Mouse (Mus musculus) thymus, adult 2 months (tissue): Measurements from ENCODE around the gene Gm17545. TPM values are rescaled to one million over a fixed set of nuclear protein-coding genes. Genes with fewer than 3 reads are reported as not detected.
"Not testable (repeated sequence)": the region's sequence is repeated elsewhere in the genome, so short reads cannot be mapped to it uniquely, and the experiment has no call there.

ENCODE experiments used
- DNase-seq: peaks from one replicate; pipeline ENCODE4 v3.0.0; 2021
- H3K27ac ChIP-seq: fragments of 200-500 bp; 2 replicates; pipeline ENCODE4 v1.5.1; 2012; ENCODE audit warnings: low read length, control low read depth; ENCODE audit not compliant: control insufficient read depth, insufficient read depth
- H3K27me3 ChIP-seq: fragments of 200-500 bp; 2 replicates; pipeline ENCODE4 v1.6.1; 2012; ENCODE audit warnings: mild to moderate bottlenecking, low read length, moderate library complexity, mixed read lengths; ENCODE audit not compliant: control insufficient read depth, insufficient read depth
- H3K36me3 ChIP-seq: fragments of 200-500 bp; 2 replicates; pipeline ENCODE4 v1.6.1; 2012; ENCODE audit warnings: mild to moderate bottlenecking, low read length, moderate library complexity; ENCODE audit not compliant: control insufficient read depth, insufficient read depth
- H3K4me1 ChIP-seq: fragments of 200-500 bp; replicated peaks from 2 replicates; pipeline ENCODE4 v1.6.1; 2012; ENCODE audit warnings: low read length; ENCODE audit not compliant: control insufficient read depth, insufficient read depth
- H3K4me3 ChIP-seq: fragments of 200-500 bp; 2 replicates; pipeline ENCODE4 v1.5.1; 2012; ENCODE audit warnings: mild to moderate bottlenecking, low read length, control low read depth, moderate library complexity; ENCODE audit not compliant: control insufficient read depth, insufficient read depth
- CTCF ChIP-seq: fragments of 200-500 bp; IDR thresholded peaks from 2 replicates; pipeline ENCODE4 v1.5.1; 2012; ENCODE audit warnings: mild to moderate bottlenecking, control low read depth, low read length, moderate library complexity, borderline replicate concordance; ENCODE audit not compliant: control insufficient read depth, poor library complexity, insufficient read depth; ENCODE audit errors: extremely low read depth
- POLR2A ChIP-seq: fragments of 200-500 bp; IDR thresholded peaks from 2 replicates; pipeline ENCODE4 v1.6.1; 2012; ENCODE audit warnings: mild to moderate bottlenecking, low read length, control low read depth, moderate library complexity; ENCODE audit not compliant: control insufficient read depth, poor library complexity, insufficient read depth; ENCODE audit errors: extremely low read depth
- WGBS: fragments of 180-500 bp; shearing (Covaris S2); methylation state at CpG from one replicate; pipeline ENCODE4 v1.1.7; 2018; 5-methylcytosine and 5-hydroxymethylcytosine counted together
- polyA plus RNA-seq: library from polyadenylated mRNA; depleted of rRNA; stranded (reverse); fragments of >200 nt; gene quantifications from 2 replicates; pipeline ENCODE4 v1.2.3, GENCODE M21; 2012; rRNA removed

Gene Gm17545
- polyA plus RNA-seq, result not detected in 2 replicates

DNA sequence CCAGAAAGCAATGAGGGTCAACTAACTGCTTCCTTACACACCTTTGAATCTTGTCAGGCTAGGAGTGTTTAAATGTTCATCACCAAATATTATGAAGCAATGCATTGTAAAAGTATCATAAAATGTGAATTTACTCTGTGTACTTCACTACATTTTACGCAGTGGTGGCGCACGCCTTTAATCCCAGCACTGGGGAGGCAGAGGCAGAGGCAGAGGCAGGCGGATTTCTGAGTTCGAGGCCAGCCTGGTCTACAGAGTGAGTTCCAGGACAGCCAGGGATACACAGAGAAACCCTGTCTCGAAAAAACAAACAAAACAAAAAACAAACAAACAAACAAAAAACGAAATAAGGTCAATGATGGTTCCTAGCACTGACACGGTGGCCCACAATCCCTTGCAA, at the start of gene Gm17545:
TSS of gene Gm17545 (plus strand) at position 301 of the 400 bp plus-strand sequence.
- not testable (repeated sequence) for DNase-seq, H3K4me3 ChIP-seq, H3K27me3 ChIP-seq, H3K27ac ChIP-seq, H3K4me1 ChIP-seq
- 96% methylated on average over 8 of the region's 8 CpGs for whole genome bisulfite sequencing
- peaks cover 72% of the 10 kb centered on the region for H3K36me3 ChIP-seq

DNA sequence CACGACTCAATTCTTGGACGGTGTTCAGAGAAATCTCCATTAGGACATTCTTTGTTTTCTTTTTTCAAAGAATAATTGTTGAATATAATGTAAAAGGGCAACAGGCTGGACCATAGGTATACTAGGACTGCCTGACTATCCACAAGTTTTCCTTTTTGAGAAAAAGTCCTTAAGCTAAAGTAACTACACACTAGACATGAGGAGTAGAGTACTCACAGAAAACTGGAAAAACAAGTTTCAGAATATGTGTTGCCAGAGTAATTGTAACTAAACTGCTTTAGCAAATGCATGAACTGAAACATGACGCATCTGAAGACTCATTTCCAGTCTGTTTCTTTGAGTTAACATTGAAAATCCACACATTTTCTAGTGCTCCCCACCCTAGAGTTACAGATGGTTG, 48.7 kb upstream of the Gm17545 start:
- WGBS, result 89% methylated on average over 3 of the region's 3 CpGs
- Histone ChIP-seq H3K27me3 (no peaks in the 10 kb centered on the region), H3K27ac (no peak overlapping the region), H3K4me1 (no peaks in the 10 kb centered on the region), H3K36me3 (no peaks in the 10 kb centered on the region), H3K4me3 (no peak overlapping the region)
- no peak for DNase-seq
- TF ChIP-seq CTCF (no peak), POLR2A (no peak)

DNA sequence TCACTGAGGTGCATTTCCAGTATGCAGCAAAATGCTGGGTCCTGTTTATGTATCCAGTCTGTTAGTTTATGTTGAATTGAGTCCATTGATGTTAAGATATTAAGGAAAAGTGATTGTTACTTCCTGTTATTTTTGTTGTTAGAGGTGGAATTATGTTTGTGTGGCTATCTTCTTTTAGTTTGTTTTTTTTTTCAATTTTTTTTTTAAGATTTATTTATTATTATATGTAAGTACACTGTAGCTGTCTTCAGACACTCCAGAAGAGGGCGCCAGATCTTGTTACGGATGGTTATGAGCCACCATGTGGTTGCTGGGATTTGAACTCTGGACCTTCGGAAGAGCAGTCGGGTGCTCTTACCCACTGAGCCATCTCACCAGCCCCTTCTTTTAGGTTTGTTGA, 46.5 kb upstream of the Gm17545 start:
- not testable (repeated sequence) for H3K4me3 ChIP-seq
- WGBS, result 88% methylated on average over 4 of the region's 4 CpGs

DNA sequence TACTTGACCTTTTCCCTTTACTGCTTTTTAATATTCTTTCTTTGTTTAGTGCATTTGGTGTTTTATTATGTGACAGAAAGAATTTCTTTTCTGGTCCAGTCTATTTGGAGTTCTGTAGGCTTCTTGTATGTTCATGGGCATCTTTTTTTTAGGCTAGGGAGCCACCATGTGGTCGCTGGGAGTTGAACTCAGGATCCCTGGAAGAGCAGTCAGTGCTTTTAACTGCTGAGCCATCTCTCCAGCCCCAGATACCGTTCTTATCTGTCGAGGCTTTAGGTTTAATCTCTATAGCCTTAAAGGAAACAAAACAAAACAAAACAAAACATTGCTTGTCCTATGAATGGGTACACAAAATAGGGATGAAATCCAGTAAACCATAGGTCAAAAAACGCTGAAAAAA, 45.7 kb upstream of the Gm17545 start:
- not testable (repeated sequence) for H3K27me3 ChIP-seq, H3K36me3 ChIP-seq, H3K27ac ChIP-seq, H3K4me1 ChIP-seq, DNase-seq, H3K4me3 ChIP-seq
- whole genome bisulfite sequencing, result 41% methylated on average over 4 of the region's 4 CpGs

More for the DNA sequence above, 46.5 kb upstream of the Gm17545 start:
- not testable (repeated sequence) for H3K27ac ChIP-seq, H3K36me3 ChIP-seq, DNase-seq, H3K27me3 ChIP-seq, H3K4me1 ChIP-seq

- no peaks in the 10 kb centered on the region for H3K27me3 ChIP-seq
- WGBS, result 87% methylated on average over 7 of the region's 7 CpGs
- no peak overlapping the region for H3K27ac ChIP-seq
- TF ChIP-seq POLR2A, result no peak
- no peak for TF ChIP-seq CTCF
- no peak for DNase-seq
- H3K4me1 ChIP-seq, result peaks cover 3% of the 10 kb centered on the region
- H3K36me3 ChIP-seq, result no peaks in the 10 kb centered on the region
- no peak overlapping the region for H3K4me3 ChIP-seq
These were observed 44.6 kb upstream of the Gm17545 start for GRCm38 (mm10) chr9:22409501-22409900.

GRCm38 (mm10) chr9:22411002-22411857, 42.9 kb upstream of the Gm17545 start, which contains the start of gene 9530077C05Rik:
Gene 9530077C05Rik, plus strand, starts transcription at chr9:22411513.
- Histone ChIP-seq H3K36me3 (no peaks in the 10 kb centered on the region), H3K27me3 (no peaks in the 10 kb centered on the region), H3K4me1 (peaks cover 3% of the 10 kb centered on the region), H3K27ac (no peak within 1 kb of the TSS), H3K4me3 (peak within 1 kb of the TSS; percentile 47)
- TF ChIP-seq CTCF (peak; percentile 93), POLR2A (no peak)
- peak; percentile 97 for DNase-seq
- WGBS, result 1% methylated on average over 43 of the region's 43 CpGs

DNA sequence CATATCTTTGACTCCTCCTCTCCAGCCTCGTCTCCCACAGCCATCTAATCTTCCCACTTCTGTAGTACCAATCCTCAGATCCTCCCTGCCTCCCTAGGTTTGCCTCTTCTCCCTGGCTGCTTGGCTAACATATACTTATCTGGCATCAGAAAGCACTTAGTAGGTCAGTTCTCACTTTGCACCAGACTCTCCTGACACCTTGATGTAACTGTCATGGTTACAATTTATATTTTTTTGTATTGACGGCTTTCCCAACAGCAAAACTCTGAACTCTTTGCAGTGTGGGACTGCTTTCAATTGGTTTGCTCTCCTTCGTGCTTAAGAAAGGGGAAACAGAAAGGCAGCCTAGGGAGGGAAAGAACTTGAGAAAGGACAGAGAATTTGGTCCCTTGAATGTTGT, 37.9 kb upstream of the Gm17545 start:
- TF ChIP-seq CTCF (no peak), POLR2A (no peak)
- no peak for DNase-seq
- Histone ChIP-seq H3K27me3 (no peaks in the 10 kb centered on the region), H3K27ac (no peak overlapping the region), H3K36me3 (no peaks in the 10 kb centered on the region), H3K4me1 (peaks cover 3% of the 10 kb centered on the region), H3K4me3 (no peak overlapping the region)
- WGBS, result 90% methylated on average over 3 of the region's 3 CpGs
